Mouse (Mus musculus) retina, adult 2 months (tissue): ENCODE results near the gene B3galnt2.
"Not testable (repeated sequence)": the region's sequence is repeated elsewhere in the genome, so short reads cannot be mapped to it uniquely, and the experiment has no call there.

ENCODE experiments used
- DNase-seq: peaks from one replicate; pipeline ENCODE4 v3.0.0-alpha.2; 2012; ENCODE audit warnings: low read depth, low spot score

B3galnt2 gene

DNA sequence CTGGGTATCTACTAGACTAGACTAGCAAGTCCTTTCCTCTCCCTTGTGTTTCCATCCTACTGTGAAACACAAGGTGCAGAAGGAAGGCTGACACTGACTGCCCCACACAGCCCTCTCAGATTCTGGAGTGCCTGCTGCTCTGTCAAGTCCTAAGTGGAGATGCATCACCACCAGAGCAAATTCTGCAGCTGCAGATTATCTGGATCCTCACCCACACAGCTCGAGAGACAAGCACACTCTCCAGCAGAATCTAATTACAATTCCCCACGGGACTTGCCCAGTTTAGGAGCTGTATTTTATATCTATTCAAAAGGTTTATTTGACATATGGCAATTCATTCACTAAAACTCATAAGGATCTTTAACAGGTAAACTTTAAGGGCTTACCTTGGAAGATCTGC, 51.8 kb downstream of the B3galnt2 start:
- no peak for DNase-seq

DNA sequence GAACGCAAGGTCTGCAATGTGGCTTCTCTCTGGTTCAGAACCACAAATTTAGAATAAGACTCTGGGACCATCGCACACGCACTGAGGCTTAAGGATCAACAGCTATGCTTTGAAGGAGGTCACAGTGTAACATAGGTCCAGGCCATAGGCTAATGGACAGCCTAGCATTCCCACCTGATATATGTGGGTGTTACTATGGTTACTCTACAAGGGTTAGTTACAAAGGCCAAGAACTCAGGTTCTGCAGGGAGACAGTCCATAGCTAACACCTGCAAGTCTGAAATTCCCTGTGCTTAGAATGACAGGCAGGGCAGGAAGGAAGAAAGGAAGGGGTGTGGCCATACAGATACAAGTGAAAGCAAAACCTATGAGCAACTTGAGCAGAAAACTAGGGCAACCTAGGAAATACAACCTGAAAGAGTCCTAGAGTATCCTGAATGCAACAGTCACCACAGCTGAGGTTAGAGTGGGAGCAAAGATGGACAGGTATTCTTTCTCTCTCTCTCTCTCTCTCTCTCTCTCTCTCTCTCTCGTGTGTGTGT, 57.3 kb downstream of the B3galnt2 start:
- no peak for DNase-seq

DNA sequence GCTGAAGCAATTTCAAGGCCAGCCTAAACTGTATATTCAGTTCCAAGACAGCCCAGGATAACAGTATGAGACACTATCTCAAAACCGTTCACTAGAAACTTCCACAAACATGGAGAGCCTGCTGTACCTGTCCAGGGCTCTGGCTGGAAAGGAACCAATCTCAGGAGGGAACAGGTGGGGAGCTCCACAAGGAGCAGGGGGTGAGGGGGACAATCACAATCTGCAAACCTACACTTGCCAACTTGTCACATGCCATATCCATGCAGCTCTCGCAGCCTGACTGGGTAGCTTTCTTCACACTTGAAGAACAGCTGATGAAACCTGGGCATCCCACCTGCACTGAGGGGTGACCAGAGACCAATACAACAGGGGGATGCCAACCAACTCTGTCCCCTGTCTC, 59.7 kb downstream of the B3galnt2 start:
- no peak for DNase-seq

DNA sequence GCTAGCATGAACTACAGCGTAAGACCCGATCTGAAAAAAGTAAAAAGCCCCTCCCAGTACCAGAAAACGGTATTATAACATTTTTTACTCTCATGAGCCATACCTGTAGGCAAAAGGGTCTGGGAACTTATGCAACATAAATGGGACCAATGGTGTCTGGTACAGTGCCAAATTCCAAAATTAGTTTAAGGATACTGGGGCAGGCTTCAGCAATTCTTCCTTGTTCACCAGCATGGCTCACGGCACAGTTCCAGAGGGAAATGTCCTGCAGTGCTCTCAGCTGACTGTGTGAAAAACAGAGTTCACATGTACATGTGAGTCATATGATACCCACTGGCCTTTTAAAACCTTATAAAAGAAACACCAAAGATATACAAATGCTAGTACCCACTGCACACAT, 60.3 kb downstream of the B3galnt2 start:
- no peak for DNase-seq

DNA sequence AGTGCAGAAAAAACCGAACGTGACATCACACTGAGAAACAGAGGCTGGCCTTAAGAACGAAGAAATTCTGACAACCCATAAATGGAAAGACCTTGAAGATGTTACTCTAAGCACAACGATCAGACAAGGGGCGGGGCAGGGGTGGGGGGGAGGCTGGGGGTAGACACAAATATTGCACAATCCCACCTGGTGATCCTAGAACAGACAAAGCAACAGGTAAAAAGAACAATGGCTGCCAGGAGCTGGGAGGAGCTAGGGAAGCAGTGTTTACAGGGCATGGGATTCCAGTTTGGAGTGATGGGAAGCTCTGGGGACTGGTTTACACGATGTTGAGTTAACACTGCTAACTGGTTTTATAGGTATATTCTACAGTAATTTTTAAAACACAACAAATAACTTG, 61.3 kb downstream of the B3galnt2 start:
- DNase-seq: no peak

DNA sequence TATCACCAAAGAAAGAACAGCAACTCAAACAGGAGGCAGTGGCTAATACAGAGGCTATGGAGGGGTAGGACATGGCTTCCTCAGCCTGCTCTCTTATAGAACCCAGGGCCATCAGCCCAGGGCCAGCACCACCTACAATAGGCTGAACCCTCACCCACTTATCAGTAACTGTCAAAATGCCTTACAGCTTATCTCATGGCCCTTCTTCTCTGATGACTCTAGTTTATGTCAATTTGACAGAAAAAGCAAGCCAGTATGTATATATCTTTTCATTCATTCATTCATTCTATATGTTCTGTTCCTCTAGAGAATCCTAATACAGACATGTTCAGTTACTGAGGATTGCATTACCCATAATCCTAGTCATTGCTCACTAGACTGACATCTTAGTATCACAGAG, 64.0 kb downstream of the B3galnt2 start:
- no peak for DNase-seq

DNA sequence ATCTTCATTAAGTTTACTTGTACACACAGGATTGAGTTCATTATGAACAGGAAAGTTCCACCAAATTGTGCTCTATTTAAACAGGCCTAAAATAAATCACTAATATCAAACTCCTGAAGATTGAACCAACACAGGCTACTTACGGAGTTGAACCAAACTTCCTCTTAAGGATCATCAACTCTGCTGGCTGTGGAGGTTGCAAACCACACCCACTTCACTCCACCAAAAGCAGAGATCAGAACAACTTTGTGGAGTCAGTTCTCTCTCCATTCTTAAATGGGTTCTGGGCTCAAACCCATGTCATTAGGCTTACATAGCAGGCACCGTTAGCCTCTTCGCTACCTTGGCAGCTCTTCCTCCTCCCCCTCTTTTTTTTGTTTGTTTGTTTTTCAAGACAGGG, 64.6 kb downstream of the B3galnt2 start:
- DNase-seq: no peak

DNA sequence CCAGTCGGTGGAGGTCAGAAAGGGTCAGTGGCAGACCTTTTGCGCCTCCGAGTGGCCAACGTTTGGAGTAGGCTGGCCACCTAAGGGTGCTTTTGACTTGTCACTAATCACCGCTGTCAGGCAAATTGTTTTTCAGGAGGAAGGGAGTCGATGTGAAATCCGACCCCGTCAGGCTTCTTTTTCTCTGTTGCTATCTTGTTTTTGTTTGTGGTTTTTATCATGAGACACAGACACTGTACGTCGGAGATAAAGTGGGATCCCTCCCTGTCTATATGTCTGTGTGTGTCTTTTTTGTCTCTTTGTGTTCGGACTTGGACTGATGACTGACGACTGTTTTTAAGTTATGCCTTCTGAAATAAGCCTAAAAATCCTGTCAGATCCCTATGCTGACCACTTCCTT, 67.1 kb downstream of the B3galnt2 start:
- DNase-seq: not testable (repeated sequence)

DNA sequence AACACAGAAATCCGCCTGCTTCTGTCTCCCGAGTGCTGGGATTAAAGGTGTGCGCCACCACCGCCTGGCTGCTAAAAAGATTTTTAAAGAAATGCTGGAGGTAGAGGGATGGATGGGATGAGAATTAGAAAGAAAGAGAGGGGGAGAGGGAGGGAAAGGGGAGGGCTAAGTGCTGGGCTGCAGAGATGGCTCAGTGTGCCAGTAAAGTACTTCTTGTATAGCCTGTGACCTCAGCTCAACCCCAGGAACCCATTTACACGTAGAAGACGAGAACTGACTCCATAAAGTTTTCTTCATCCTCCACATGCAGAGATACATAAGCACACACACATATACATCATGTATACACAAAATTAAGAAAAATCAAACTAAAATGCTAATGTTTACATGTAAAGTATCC, 71.3 kb downstream of the B3galnt2 start:
- no peak for DNase-seq

DNA sequence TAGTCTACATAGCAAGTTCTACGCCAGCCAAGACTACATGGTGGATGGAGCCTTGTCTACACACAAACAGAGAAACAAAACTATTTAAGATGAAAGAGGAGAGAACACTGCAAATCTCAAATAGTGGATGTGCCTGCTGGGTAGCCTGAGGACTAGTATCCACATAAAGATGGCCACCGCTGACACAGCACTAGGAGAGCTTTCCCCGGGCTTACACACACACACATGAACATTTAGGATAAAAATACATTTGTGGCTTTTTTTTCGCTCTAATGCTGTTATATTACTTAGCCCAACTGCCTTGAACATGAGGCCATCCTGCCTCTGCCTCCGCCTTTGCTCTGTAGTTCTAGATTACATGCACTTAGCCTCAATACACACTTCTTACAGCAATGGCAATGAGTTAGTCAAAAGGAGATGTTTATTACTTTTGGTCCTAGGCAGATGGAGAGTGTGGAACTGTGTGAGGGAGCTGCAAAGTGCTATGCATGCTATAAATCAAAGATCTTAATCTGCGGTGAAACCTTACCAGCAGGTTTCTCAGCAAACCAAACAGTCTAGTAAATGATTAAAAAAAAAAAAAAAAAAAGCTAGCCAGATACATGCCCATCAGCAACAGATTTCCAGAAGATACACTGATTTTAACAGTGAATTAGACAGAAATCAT, 72.0 kb downstream of the B3galnt2 start:
- no peak for DNase-seq

DNA sequence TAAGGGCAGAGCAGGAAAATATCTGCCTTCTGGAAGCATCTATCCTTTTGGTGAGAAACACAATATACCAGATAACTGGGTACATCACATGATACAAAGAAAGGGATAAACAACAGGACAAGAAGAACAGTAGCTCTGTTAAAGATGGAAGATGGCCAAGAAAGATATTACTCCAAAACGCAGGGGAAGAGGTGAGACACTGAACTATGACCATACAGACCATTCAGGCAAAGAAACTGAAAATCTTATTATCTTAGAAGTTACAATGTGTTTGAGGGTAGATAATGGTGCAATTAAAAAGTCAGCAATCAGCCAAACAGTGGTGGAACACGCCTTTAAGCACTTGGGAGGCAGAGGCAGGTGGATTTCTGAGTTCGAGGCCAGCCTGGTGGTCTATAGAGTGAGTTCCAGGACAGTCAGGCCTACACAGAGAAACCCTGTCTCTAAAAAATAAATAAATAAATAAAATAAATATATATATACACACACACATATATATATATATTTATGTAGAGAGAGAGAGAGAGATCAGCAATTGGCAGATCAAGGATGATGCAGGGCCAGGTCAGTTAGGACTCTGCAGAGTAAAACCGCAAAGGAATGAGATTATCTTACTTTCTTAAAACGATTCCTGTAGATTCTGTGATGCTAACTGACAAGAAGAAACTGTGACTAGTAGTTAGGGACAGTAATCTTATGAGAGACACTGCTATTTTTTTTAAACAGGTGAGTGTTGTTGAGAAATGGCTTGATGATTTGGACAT, 79.2 kb downstream of the B3galnt2 start:
- DNase-seq: no peak

DNA sequence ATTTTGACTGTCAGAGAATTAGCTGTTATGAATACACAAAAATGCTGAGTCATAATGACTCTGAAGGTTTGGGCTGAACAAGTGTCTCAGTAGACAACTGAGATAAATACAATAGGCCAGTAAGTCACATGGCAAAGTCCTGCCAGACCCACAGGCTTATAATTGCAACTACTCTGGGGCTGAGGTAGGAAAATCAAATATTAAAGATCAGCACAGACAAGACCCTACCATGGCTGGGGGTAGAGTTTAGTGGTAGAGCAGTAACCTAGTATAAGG, 79.7 kb downstream of the B3galnt2 start:
- no peak for DNase-seq

DNA sequence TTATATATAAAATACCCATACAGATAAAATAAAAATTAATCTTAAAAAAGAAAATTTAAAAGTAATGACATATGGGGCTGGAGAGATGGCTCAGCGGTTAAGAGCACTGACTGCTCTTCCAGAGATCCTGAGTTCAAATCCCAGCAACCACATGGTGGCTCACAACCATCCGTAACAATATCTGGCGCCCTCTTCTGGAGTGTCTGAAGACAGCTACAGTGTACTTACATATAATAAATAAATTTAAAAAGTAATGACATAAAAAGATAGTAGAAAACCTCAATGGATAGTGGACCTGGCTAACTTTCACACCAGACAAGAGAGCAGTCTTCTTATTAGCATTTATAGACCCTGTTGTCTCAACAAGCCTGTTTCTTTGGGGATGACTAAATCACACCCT, 81.1 kb downstream of the B3galnt2 start:
- DNase-seq: not testable (repeated sequence)

DNA sequence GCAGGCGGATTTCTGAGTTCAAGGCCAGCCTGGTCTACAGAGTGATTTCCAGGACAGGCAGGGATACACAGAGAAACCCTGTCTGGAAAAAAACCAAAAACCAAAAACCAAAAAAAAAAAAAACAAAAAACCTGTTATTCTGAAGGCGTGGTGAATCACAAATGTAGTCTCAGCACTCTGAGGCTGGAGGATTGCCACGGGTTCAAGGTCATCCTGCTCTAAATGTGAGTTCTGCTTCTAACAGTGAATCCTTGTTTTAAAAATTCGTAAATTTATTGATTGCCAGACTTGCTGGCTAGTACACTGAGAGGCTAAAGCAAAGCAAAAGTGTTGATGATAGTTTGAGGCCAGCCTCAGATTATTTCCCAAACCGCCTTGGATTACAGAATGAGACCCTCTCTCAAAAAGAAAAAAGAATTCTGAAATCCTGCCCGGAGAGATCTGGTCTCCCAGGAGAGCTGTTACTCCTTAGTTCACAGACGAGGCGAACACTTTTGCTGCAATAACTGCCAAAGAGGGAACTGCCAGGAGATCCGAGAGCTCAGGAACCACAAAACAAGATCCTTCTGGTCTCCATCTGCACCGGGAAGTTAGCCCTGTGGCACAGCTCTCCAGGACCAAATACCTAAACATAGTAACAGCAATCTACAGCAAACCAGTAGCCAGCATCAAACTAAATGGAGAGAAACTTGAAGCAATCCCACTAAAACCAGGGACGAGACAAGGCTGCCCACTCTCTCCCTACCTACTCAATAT, 81.8 kb downstream of the B3galnt2 start:
- no peak for DNase-seq

DNA sequence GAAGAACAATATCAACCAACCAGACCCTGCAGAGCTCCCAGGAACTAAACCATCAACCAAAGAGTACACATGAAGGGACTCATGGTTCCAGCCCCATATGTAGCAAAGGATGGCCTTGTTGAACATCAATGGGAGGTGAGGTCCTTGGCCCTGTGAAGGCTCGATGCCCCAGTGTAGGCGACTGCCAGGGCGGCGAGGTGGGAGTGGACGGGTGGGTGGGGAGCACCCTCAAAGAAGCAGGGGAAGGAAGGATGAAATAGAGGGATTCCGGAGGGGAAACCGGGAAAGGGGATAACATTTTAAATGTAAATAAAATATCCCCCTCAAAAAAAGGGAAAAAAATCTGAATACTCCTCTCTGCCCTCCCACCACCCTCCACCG, 84.6 kb downstream of the B3galnt2 start:
- no peak for DNase-seq

DNA sequence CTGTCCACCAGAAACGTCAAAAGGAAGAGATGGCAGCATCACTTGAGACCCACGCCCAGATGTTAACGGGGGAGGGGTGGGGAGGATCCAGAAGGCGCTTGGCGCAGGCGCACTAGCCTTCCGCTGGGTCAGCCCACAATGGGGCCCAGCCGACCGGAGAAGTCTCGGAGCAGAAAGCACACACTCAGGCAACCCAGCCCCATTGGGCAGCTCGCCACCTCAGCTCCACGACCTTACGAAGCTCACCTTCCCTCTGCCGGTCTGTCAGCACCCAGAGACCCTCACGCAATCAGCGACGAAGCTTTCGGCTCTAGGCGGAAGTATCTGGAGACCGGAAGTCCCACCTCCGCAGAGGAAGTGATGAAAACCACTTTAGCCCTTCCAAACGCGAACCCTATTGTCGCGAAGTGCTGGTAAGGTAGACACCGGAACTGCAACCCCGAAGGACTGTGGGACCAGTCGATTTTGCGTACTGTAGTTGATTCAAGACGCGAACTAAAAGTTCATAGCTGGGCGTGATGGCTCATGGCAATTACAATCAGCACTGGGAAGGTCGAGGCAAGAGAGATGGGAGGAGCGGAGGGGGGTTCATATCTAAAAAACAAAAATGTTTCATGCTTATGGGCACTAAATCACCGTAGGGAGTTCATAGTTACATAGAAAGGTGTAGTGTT, 85.2 kb downstream of the B3galnt2 start, which contains the start of gene Tbce:
Gene Tbce, minus strand, starts transcription at position 347 of the 674 bp plus-strand sequence.
- DNase-seq: peak; percentile 82

DNA sequence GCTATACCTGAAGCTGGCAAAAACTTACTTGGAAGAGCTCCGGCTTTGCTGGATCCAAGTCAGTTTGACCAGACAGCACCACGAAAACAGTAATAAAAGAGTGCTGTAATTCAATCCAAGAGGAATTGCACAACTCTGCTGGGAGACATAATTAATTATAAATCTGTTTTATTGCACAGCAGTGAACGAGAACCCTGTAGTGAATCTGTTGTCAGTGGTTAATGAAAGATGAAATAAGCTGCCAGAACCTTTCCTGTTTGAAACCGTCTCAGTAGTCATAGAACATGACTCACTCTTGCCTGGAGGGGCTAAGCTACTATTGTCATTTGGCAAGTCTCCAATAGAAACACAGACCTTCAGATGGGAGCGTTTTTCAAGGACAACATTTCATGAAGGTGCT, 85.9 kb downstream of the B3galnt2 start:
- DNase-seq: no peak

DNA sequence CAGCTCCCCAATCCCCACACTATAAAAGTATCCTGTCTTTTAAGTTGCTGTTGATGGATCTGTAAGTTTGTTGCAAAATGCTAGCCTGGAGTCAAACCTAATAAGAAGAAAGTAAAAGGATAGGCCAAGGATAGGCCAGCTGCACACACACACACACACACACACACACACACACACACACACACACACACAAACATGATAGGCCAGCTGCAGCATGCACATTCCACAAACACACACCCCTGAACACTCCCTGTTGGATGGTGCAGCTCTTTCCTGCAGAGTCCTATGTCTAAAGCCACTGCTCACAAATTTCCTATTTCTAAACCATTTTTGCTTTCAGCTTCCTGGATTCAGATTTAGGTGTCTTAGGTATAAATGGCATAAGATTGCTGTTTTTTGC, 89.6 kb downstream of the B3galnt2 start:
- DNase-seq: no peak

DNA sequence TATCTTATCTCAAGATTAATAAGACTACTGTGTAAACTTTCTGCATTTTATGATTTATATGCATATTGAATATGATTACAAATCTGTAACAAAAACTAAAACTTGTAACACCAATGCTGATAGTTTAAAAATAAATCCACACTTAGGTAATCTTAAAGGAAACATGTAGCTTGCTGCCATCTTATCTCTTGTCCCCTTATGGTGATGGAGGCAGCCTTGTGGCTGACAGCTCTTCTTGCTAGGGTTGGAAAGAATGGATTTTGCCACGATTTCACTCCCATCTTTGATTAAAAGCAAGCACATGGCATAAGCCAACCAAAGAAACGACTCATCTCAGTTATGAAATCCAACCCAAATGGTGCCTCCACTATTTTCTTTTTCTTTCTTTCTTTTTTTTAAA, 90.3 kb downstream of the B3galnt2 start:
- DNase-seq: no peak
